Mouse (Mus musculus) embryonic facial prominence, embryonic 14.5 days (tissue): Measurements from ENCODE around the gene Zfp511. TPM values are rescaled to one million over a fixed set of nuclear protein-coding genes. Genes with fewer than 3 reads are reported as not detected.

Source experiments
- ATAC-seq: fragments of 200-750 bp; cut with Nextera tagmentation; 2 replicates; pipeline ENCODE4 v1.8.0; 2017; ENCODE audit warnings: low read depth, moderate number of reproducible peaks, moderate TSS enrichment
- DNase-seq: peaks from one replicate; pipeline ENCODE4 v3.0.0-alpha.2; 2015; ENCODE audit warnings: low spot score
- H3K27ac ChIP-seq: fragments of 300-500 bp; sonication (generic); replicated peaks from 2 replicates; pipeline ENCODE4 v1.5.1; 2014; ENCODE audit warnings: low read depth, mild to moderate bottlenecking, low read length, moderate library complexity
- H3K27me3 ChIP-seq: fragments of 300-500 bp; sonication (generic); replicated peaks from 2 replicates; pipeline ENCODE4 v1.6.1; 2014; ENCODE audit warnings: low read length; ENCODE audit not compliant: control insufficient read depth, insufficient read depth
- H3K36me3 ChIP-seq: fragments of 300-500 bp; sonication (generic); 2 replicates; pipeline ENCODE4 v1.6.1; 2014; ENCODE audit warnings: low read length, mixed read lengths; ENCODE audit not compliant: control insufficient read depth, insufficient read depth
- H3K4me1 ChIP-seq: fragments of 300-500 bp; sonication (generic); 2 replicates; pipeline ENCODE4 v1.6.1; 2014; ENCODE audit warnings: antibody characterized with exemption, low read length; ENCODE audit not compliant: control insufficient read depth, insufficient read depth
- H3K4me2 ChIP-seq: fragments of 300-500 bp; sonication (generic); 2 replicates; pipeline ENCODE4 v1.6.1; 2014; ENCODE audit warnings: low read depth, mild to moderate bottlenecking, low read length, moderate library complexity, mixed read lengths
- H3K4me3 ChIP-seq: fragments of 300-500 bp; sonication (generic); 2 replicates; pipeline ENCODE4 v1.5.1; 2014; ENCODE audit warnings: low read depth, mild to moderate bottlenecking, low read length
- H3K9ac ChIP-seq: fragments of 300-500 bp; sonication (generic); 2 replicates; pipeline ENCODE4 v1.6.1; 2014; ENCODE audit warnings: low read depth, mild to moderate bottlenecking, low read length, moderate library complexity, mixed read lengths
- H3K9me3 ChIP-seq: fragments of 300-500 bp; sonication (generic); 2 replicates; pipeline ENCODE4 v1.6.1; 2016; ENCODE audit warnings: low read length; ENCODE audit not compliant: control insufficient read depth
- whole genome bisulfite sequencing: fragments of 180-500 bp; shearing (Covaris S2); extraction: QIAGEN DNeasy Blood & Tissue Kit; methylation state at CpG from one replicate; pipeline ENCODE4 v1.1.7; 2014; 5-methylcytosine and 5-hydroxymethylcytosine counted together
- microRNA-seq: library from miRNA; unstranded; fragments of <30 nt; microRNA quantifications from one replicate; pipeline ENCODE4, GENCODE M21; 2016; ENCODE audit warnings: borderline number of aligned reads
- polyA plus RNA-seq: library from polyadenylated mRNA; unstranded; fragments of >200 nt; fragmentation: Nextera tagmentation; extraction: Ambion mirVana; gene quantifications from 2 replicates; pipeline ENCODE4 v1.2.1, GENCODE M21; 2014

Zfp511 gene
- polyA plus RNA-seq, 1 experiment from 2014 or later, result 31.4 TPM

- no peaks in the 10 kb centered on the region for H3K36me3 ChIP-seq
- H3K27me3 ChIP-seq, result peaks cover 44% of the 10 kb centered on the region
- no peak for DNase-seq
- ATAC-seq, result no peak
- no peaks in the 10 kb centered on the region for H3K9me3 ChIP-seq
- no peak overlapping the region for H3K4me2 ChIP-seq
- peaks cover 11% of the 10 kb centered on the region for H3K4me1 ChIP-seq
- H3K4me3 ChIP-seq, result no peak overlapping the region
- H3K27ac ChIP-seq, result no peak overlapping the region
- H3K9ac ChIP-seq, result no peak overlapping the region
- 72% methylated on average over 6 of the region's 6 CpGs for WGBS
These were observed 41.5 kb downstream of the Zfp511 start for GRCm38 (mm10) chr7:140077698-140078097.

- 5% methylated on average over 5 of the region's 5 CpGs for WGBS
- Histone ChIP-seq H3K36me3 (no peaks in the 10 kb centered on the region), H3K9ac (no peak overlapping the region), H3K4me3 (no peak overlapping the region), H3K27ac (no peak overlapping the region), H3K4me2 (no peak overlapping the region), H3K4me1 (peaks cover 11% of the 10 kb centered on the region), H3K27me3 (peaks cover 44% of the 10 kb centered on the region), H3K9me3 (no peaks in the 10 kb centered on the region)
- ATAC-seq, result no peak
- peak; percentile 80 for DNase-seq
These were observed 42.5 kb downstream of the Zfp511 start for GRCm38 (mm10) chr7:140078711-140079110.

- peak; percentile 90 for DNase-seq
- H3K9ac ChIP-seq, result peak overlapping the region; percentile 49
- peaks cover 44% of the 10 kb centered on the region for H3K27me3 ChIP-seq
These were observed 44.4 kb downstream of the Zfp511 start for GRCm38 (mm10) chr7:140080503-140081156.

DNA sequence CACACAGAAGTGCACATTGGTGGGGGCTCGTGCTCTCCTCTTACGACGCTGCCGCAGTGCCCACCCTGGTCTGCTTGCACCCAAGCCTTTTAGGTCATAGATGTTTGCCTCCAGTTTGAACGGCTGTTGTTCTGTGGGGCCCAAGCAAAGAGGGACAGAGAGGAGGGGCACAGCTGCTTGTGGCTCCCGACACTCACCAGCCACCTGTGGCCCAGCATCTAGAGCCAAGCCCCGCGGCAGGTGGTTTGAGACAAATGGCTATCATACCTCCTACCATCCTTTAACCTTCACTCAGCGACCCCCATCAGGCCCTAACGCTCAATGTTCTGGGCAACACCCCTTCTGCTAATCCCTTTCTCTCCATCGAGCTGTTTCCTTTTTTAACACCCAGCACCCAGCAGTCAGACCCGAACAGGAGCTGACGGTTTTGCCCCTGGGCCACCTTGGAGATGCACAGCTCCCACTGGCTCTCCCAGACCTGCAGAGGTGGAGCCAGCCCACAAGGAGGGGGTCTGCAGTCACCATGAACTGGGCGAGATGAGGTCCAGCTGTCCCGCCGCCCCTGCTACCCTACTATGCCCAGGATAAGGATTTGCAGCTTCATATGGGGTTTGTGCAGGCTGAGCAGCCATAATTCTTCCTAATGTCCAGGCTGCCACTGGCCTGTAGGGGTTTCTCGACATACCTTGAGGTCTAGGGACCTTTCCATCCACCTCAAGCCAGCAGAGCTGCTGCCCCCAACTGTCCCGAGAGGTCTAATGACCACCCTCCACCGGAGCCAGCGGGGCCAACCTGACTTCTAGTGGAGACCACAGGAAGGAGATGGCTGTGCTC, 45.4 kb downstream of the Zfp511 start:
- peak overlapping the region; percentile 22 for H3K4me3 ChIP-seq
- ATAC-seq, result no peak
- peaks cover 11% of the 10 kb centered on the region for H3K4me1 ChIP-seq
- WGBS, result 15% methylated on average over 20 of the region's 20 CpGs
- no peaks in the 10 kb centered on the region for H3K36me3 ChIP-seq
- no peak overlapping the region for H3K27ac ChIP-seq
- H3K9ac ChIP-seq, result no peak overlapping the region
- peak overlapping the region; percentile 47 for H3K4me2 ChIP-seq
- H3K27me3 ChIP-seq, result peaks cover 44% of the 10 kb centered on the region
- H3K9me3 ChIP-seq, result no peaks in the 10 kb centered on the region
- DNase-seq, result no peak

More at GRCm38 (mm10) chr7:140080503-140081156, 44.4 kb downstream of the Zfp511 start:
- Histone ChIP-seq H3K4me3 (peak overlapping the region; percentile 22), H3K9me3 (no peaks in the 10 kb centered on the region), H3K27ac (no peak overlapping the region), H3K4me2 (peak overlapping the region; percentile 47), H3K4me1 (peaks cover 11% of the 10 kb centered on the region), H3K36me3 (no peaks in the 10 kb centered on the region)
- peak; percentile 77 for ATAC-seq
- WGBS, result 4% methylated on average over 24 of the region's 24 CpGs

DNA sequence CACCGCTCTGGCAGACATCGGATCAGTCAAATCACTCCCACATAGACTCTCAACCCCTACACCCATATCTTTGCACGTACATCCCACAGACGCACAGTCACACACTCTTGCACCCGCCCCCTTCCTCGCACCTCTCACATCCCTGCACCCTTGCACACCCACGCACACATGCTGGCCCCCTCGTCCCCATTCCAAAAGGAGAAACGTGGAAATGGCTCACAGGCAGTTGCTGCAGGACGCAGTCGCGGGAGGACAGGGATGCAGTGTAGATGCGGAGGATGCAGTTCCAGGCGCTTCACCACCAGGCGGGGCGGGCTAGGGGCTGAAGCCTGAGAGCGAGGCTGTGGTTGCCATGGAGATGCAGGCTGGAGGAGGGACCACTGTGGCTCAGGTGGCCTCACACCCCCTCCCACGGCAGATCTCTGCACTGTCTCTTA, 46.1 kb downstream of the Zfp511 start, which contains the start of gene Caly:
Gene Caly (minus strand): TSS at position 307 of the 437 bp plus-strand sequence.
- H3K27me3 ChIP-seq, result peaks cover 44% of the 10 kb centered on the region
- no peaks in the 10 kb centered on the region for H3K36me3 ChIP-seq
- no peaks in the 10 kb centered on the region for H3K9me3 ChIP-seq
- peaks cover 11% of the 10 kb centered on the region for H3K4me1 ChIP-seq
- H3K27ac ChIP-seq, result no peak within 1 kb of the TSS
- DNase-seq (peak; percentile 75), ATAC-seq (peak; percentile 87)
- H3K4me2 ChIP-seq, result peak within 1 kb of the TSS; percentile 3; the same call in 1 of the 2 replicates
- peak within 1 kb of the TSS; percentile 22 for H3K4me3 ChIP-seq
- WGBS, result 6% methylated on average over 17 of the region's 18 CpGs
- no peak within 1 kb of the TSS for H3K9ac ChIP-seq

Small RNAs within 50 kb of the gene (microRNA-seq; reads per million reads assigned to microRNA genes)
- gene Mir7062, result 0.83 reads per million

Other genes starting within 250 kb of the Zfp511 start
- gene Adgra1, start 202.2 kb upstream of the Zfp511 start, polyA plus RNA-seq, result 0.81 and 0.93 TPM in 2 replicates
- gene Kndc1, start 141.7 kb upstream of the Zfp511 start, polyA plus RNA-seq, result 0.77 and 1.5 TPM in 2 replicates
- gene Utf1, start 92.6 kb upstream of the Zfp511 start, polyA plus RNA-seq, result 0.22 TPM in 1 of 2 replicates, not detected in the other
- 0.48 and 2.4 TPM in 2 replicates for gene 6430531B16Rik, start 57.6 kb upstream of the Zfp511 start, polyA plus RNA-seq
- 1.5 and 2.4 TPM in 2 replicates for gene Adam8, start 43.8 kb upstream of the Zfp511 start, polyA plus RNA-seq
- 46.2 and 58.5 TPM in 2 replicates for gene Tubgcp2, start 278 bp downstream of the Zfp511 start, polyA plus RNA-seq
- gene Msx3, start 12.7 kb downstream of the Zfp511 start, polyA plus RNA-seq, result not detected in 2 replicates
- 3.4 and 3.6 TPM in 2 replicates for gene Caly, start 46.2 kb downstream of the Zfp511 start, polyA plus RNA-seq
- 0.60 TPM in 1 of 2 replicates, not detected in the other for gene Prap1, start 57.0 kb downstream of the Zfp511 start, polyA plus RNA-seq
- gene Fuom, start 66.0 kb downstream of the Zfp511 start, polyA plus RNA-seq, result 26.0 and 29.4 TPM in 2 replicates
- 16.7 and 17.8 TPM in 2 replicates for gene Paox, start 79.4 kb downstream of the Zfp511 start, polyA plus RNA-seq
- 136 and 146 TPM in 2 replicates for gene Echs1, start 80.1 kb downstream of the Zfp511 start, polyA plus RNA-seq
- gene Mtg1, start 101.2 kb downstream of the Zfp511 start, polyA plus RNA-seq, result 25.0 and 25.4 TPM in 2 replicates
- gene Sprn, start 118.5 kb downstream of the Zfp511 start, polyA plus RNA-seq, result 1.6 and 2.5 TPM in 2 replicates
- gene Olfr522, start 128.4 kb downstream of the Zfp511 start, polyA plus RNA-seq, result not detected in 2 replicates
- 0.20 and 0.22 TPM in 2 replicates for gene Olfr523, start 136.8 kb downstream of the Zfp511 start, polyA plus RNA-seq
- gene Olfr524, start 169.6 kb downstream of the Zfp511 start, polyA plus RNA-seq, result 0.25 TPM in 1 of 2 replicates, not detected in the other
- 0.06 TPM in 1 of 2 replicates, not detected in the other for gene Cd163l1, start 181.9 kb downstream of the Zfp511 start, polyA plus RNA-seq
- not detected in 2 replicates for gene 5830411N06Rik, start 210.9 kb downstream of the Zfp511 start, polyA plus RNA-seq